Mouse (Mus musculus) testis, adult 10 weeks (tissue): Measurements from ENCODE around the gene Tnfrsf25. TPM values are rescaled to one million over a fixed set of nuclear protein-coding genes. Genes with fewer than 3 reads are reported as not detected.

Experiments used
- polyA plus RNA-seq: library from polyadenylated mRNA; stranded (reverse); fragments of 350-450 nt; fragmentation: Illumina TruSeq; extraction: RNeasy Lipid Tissue Mini Kit (QIAGEN cat#74804); gene quantifications from one replicate; pipeline ENCODE4 v1.2.3, GENCODE M21; 2014; ENCODE audit warnings: low read depth, low replicate concordance

Tnfrsf25 gene
- not detected for polyA plus RNA-seq

GRCm38 (mm10) chr4:152115921-152116612, at the start of gene Tnfrsf25:
Gene Tnfrsf25, plus strand, starts transcription at chr4:152115934.

GRCm38 (mm10) chr4:152072121-152072601, 43.6 kb upstream of the Tnfrsf25 start, which contains the start of gene Plekhg5:
Gene Plekhg5, plus strand, starts transcription at chr4:152072498.

GRCm38 (mm10) chr4:152151966-152152544, 36.3 kb downstream of the Tnfrsf25 start, which contains the start of gene Espn:
Gene Espn, minus strand, starts transcription at chr4:152152371.

GRCm38 (mm10) chr4:152158585-152159284, 43.0 kb downstream of the Tnfrsf25 start, which contains the start of gene Hes2:
Gene Hes2, plus strand, starts transcription at chr4:152158867.

Other genes with a start within 250 kb of the Tnfrsf25 start
- 16.6 TPM for gene Dnajc11, start 182.2 kb upstream of the Tnfrsf25 start, polyA plus RNA-seq
- not detected for gene Thap3, start 126.9 kb upstream of the Tnfrsf25 start, polyA plus RNA-seq
- 45.4 TPM for gene Phf13, start 119.7 kb upstream of the Tnfrsf25 start, polyA plus RNA-seq
- gene Klhl21, start 107.1 kb upstream of the Tnfrsf25 start, polyA plus RNA-seq = 2.1 TPM
- 2.8 TPM for gene Zbtb48, start 88.3 kb upstream of the Tnfrsf25 start, polyA plus RNA-seq
- gene Tas1r1, start 77.4 kb upstream of the Tnfrsf25 start, polyA plus RNA-seq = 0.95 TPM
- gene Nol9, start 76.6 kb upstream of the Tnfrsf25 start, polyA plus RNA-seq = 6.1 TPM
- 0.18 TPM for gene Plekhg5, start 43.4 kb upstream of the Tnfrsf25 start, polyA plus RNA-seq
- 3.5 TPM for gene Espn, start 36.4 kb downstream of the Tnfrsf25 start, polyA plus RNA-seq
- gene Hes2, start 42.9 kb downstream of the Tnfrsf25 start, polyA plus RNA-seq = 0.22 TPM
- 28.5 TPM for gene Acot7, start 62.2 kb downstream of the Tnfrsf25 start, polyA plus RNA-seq
- 1.2 TPM for gene Gpr153, start 158.3 kb downstream of the Tnfrsf25 start, polyA plus RNA-seq
- gene Hes3, start 175.7 kb downstream of the Tnfrsf25 start, polyA plus RNA-seq = not detected
- gene Icmt, start 181.3 kb downstream of the Tnfrsf25 start, polyA plus RNA-seq = 13.3 TPM
- not detected for gene Rnf207, start 203.1 kb downstream of the Tnfrsf25 start, polyA plus RNA-seq
- 126 TPM for gene Rpl22, start 209.8 kb downstream of the Tnfrsf25 start, polyA plus RNA-seq
- 93.6 TPM for gene Chd5, start 222.7 kb downstream of the Tnfrsf25 start, polyA plus RNA-seq